Mouse (Mus musculus) heart, adult 2 months (tissue): Measurements from ENCODE around the gene Igf1. TPM values are rescaled to one million over a fixed set of nuclear protein-coding genes. Genes with fewer than 3 reads are reported as not detected.

Experiments used
- DNase-seq, 2 experiments: peaks; one replicate each; pipeline ENCODE4 v3.0.0; 2021
- H3K27ac ChIP-seq: fragments of 200-600 bp; 2 replicates; pipeline ENCODE4 v1.8.1; 2022
- H3K27me3 ChIP-seq: fragments of 200-500 bp; 2 replicates; pipeline ENCODE4 v1.6.1; 2012; ENCODE audit warnings: mild to moderate bottlenecking, low read length, inconsistent platforms, mixed read lengths; ENCODE audit not compliant: control insufficient read depth, insufficient read depth
- H3K36me3 ChIP-seq: fragments of 200-500 bp; 2 replicates; pipeline ENCODE4 v1.6.1; 2012; ENCODE audit warnings: low read length, inconsistent platforms; ENCODE audit not compliant: control insufficient read depth, insufficient read depth
- H3K4me1 ChIP-seq: fragments of 200-500 bp; 2 replicates; pipeline ENCODE4 v1.6.1; 2011; ENCODE audit warnings: low read length; ENCODE audit not compliant: control insufficient read depth, insufficient read depth
- H3K4me3 ChIP-seq: fragments of 200-600 bp; 2 replicates; pipeline ENCODE4 v1.8.1; 2022
- H3K79me2 ChIP-seq: fragments of 200-500 bp; replicated peaks from 2 replicates; pipeline ENCODE4 v1.6.1; 2012; ENCODE audit warnings: mild to moderate bottlenecking, inconsistent platforms, low read length, moderate library complexity, mixed read lengths; ENCODE audit not compliant: control insufficient read depth, insufficient read depth
- H3K9ac ChIP-seq: fragments of 200-500 bp; 2 replicates; pipeline ENCODE4 v1.6.1; 2012; ENCODE audit warnings: low read depth, mild to moderate bottlenecking, control low read depth, inconsistent platforms, low read length, mixed read lengths
- CTCF ChIP-seq: fragments of 200-600 bp; IDR thresholded peaks from 2 replicates; pipeline ENCODE4 v1.8.1; 2022; ENCODE audit warnings: antibody characterized with exemption, mild to moderate bottlenecking, moderate library complexity
- EP300 ChIP-seq: fragments of 200-500 bp; IDR thresholded peaks from 2 replicates; pipeline ENCODE4 v1.6.1; 2011; ENCODE audit warnings: low read depth, low read length, control low read depth; ENCODE audit not compliant: insufficient read depth
- POLR2A ChIP-seq: fragments of 200-500 bp; IDR thresholded peaks from 2 replicates; pipeline ENCODE4 v1.6.1; 2011; ENCODE audit warnings: mild to moderate bottlenecking, low read depth, low read length, control low read depth; ENCODE audit not compliant: insufficient read depth
- WGBS: fragments of 180-500 bp; shearing (Covaris S2); methylation state at CpG from one replicate; pipeline ENCODE4 v1.1.7; 2018; 5-methylcytosine and 5-hydroxymethylcytosine counted together
- intact Hi-C: fragments of 180-260 bp; cut with DNase I; formaldehyde crosslinking; loops from one replicate; pipeline ENCODE4 v1.15.1; 2025
- polyA plus RNA-seq: library from polyadenylated mRNA; depleted of rRNA; stranded (reverse); fragments of >200 nt; gene quantifications from 2 replicates; pipeline ENCODE4 v1.2.3, GENCODE M21; 2012
- total RNA-seq, 2 experiments: library from RNA; stranded (reverse); gene quantifications; 2 replicates each; pipeline ENCODE4 v1.2.3; 2021

The Igf1 gene
- total and polyA plus RNA-seq, 3 experiments: 11.7 to 16.9 (median 15.7) TPM

DNA sequence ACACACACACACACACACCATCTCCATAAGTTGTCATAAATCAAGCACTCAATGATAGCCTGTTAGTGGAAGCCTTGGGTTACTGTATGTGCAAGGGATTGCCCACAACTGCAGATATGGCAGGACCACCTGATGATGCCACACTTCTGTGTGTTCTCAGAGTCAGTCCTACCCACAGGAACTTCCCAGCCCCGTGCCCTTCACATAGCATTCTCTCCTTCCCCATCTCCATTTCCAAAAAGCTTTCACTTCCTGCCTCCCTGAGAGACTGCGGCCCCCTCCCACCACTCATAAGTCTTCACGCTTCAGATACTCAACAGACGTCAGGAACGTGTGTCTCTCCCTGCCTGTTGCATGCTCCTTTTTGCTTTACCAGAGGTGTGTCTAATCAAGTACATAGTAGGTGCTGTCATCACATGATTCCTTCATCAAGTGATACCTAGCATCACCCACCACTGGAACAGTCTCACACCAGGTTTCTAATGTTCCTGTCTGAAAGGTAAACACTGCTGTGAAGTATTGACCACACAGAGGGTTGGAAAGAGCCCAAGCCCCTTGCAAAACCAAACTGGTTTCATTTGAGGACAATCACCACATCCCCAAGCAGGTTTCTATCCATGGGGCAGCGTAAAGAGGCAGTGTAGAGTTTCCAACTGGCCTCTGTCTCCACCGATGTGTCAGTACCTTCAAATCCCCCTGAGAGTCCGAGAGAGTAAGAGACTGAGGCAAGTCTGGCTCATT, 680 bp upstream of the Igf1 start:
- Histone ChIP-seq H3K36me3 (no peaks in the 10 kb centered on the region), H3K9ac (no peak overlapping the region), H3K79me2 (no peaks in the 10 kb centered on the region), H3K4me3 (no peak overlapping the region), H3K27ac (no peak overlapping the region), H3K4me1 (peaks cover 8% of the 10 kb centered on the region), H3K27me3 (no peaks in the 10 kb centered on the region)
- intact Hi-C loops: loop anchor here (2.0 to 10.0 kb wide), 4 partner anchors 113 to 470 kb away; no protein-coding TSS in a partner anchor
- WGBS: 48% methylated on average over 8 of the region's 8 CpGs
- TF ChIP-seq EP300: no peak
- no peak for TF ChIP-seq POLR2A
- no peak for TF ChIP-seq CTCF
- DNase-seq: no peak

- Histone ChIP-seq H3K79me2 (no peaks in the 10 kb centered on the region), H3K27ac (peak overlapping the region; percentile 59)
These were observed 874 bp downstream of the Igf1 start for GRCm38 (mm10) chr10:87858939-87859338.

GRCm38 (mm10) chr10:87859453-87859852, 1.4 kb downstream of the Igf1 start:
- DNase-seq: peak; percentile 21 to 43
- Histone ChIP-seq H3K4me3 (peak overlapping the region; percentile 46), H3K9ac (peak overlapping the region; percentile 44; the same call in 1 of the 2 replicates), H3K27ac (peak overlapping the region; percentile 59), H3K4me1 (peaks cover 14% of the 10 kb centered on the region), H3K27me3 (no peaks in the 10 kb centered on the region), H3K36me3 (peaks cover 3% of the 10 kb centered on the region), H3K79me2 (no peaks in the 10 kb centered on the region)
- TF ChIP-seq CTCF: no peak
- TF ChIP-seq POLR2A: no peak
- TF ChIP-seq EP300: no peak
- under 1% methylated on average over 10 of the region's 10 CpGs for WGBS
- intact Hi-C loops: loop anchor here (2.0 to 10.0 kb wide), 4 partner anchors 67 to 468 kb away; no protein-coding TSS in a partner anchor

More at GRCm38 (mm10) chr10:87858939-87859338, 874 bp downstream of the Igf1 start:
- TF ChIP-seq CTCF: peak; percentile 14; the same call in 1 of the 2 replicates
- no peak for TF ChIP-seq EP300
- TF ChIP-seq POLR2A: no peak
- Histone ChIP-seq H3K4me1 (peaks cover 14% of the 10 kb centered on the region), H3K36me3 (peaks cover 3% of the 10 kb centered on the region), H3K4me3 (peak overlapping the region; percentile 46), H3K27me3 (no peaks in the 10 kb centered on the region), H3K9ac (no peak overlapping the region; the same call in 1 of the 2 replicates)
- peak in 1 of 2 experiments; percentile 44 for DNase-seq
- WGBS: 4% methylated on average over 6 of the region's 6 CpGs
- intact Hi-C loops: loop anchor here (2.0 to 10.0 kb wide), 4 partner anchors 68 to 468 kb away; no protein-coding TSS in a partner anchor

DNA sequence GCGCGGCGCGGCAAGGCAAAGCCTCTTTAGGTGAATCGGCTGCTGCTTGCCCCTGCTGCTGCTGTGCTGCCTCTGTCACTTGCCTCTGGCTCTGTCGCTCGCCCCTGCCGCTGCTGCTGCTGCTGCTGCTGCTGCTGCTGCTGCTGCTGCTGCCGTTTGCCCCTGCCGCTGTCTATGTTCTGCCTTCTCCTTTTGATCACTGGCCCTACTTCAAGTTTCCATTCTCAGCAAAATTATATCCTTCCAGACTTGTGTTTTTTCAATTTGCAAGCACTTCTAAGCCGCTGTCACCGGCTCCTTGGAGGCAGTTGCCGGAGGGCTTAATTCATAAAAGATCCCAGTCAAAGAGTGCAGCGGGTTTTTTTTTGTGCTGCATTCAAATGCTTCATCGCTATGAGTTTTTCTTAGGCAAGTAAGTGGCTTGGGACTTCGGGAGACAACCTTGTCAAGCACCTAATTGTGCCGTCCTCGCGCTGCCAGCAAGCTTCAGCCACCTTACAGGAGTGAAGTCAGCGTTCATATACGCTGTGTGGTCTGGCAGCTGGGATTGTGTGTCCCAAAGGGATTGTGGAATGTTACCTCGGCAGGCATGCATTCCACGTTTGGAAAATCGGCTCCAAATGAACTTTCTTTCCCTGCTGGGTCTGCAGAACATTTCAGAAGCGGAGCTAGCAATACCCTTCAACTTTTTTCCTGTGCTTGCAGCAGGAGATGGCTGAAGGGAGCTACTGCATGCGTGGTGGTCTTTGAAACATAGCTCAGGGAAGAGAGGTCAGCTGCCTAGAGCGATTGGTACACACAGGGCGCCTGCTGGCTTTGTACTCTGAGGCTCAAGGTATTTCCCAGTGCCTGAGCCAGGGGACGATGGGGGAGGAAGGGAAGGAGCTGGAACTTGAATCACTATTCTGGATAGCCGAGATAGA, 2.4 kb downstream of the Igf1 start:
- Histone ChIP-seq H3K79me2 (no peaks in the 10 kb centered on the region), H3K27ac (peak overlapping the region; percentile 59), H3K27me3 (no peaks in the 10 kb centered on the region), H3K4me1 (peaks cover 14% of the 10 kb centered on the region), H3K9ac (peak overlapping the region; percentile 56), H3K36me3 (peaks cover 3% of the 10 kb centered on the region), H3K4me3 (peak overlapping the region; percentile 46)
- 1% methylated on average over 30 of the region's 30 CpGs for WGBS
- TF ChIP-seq POLR2A (no peak), CTCF (no peak), EP300 (no peak)
- peak; percentile 61 to 68 for DNase-seq
- intact Hi-C loops: no loop called here

GRCm38 (mm10) chr10:87861104-87861455, 3.0 kb downstream of the Igf1 start:
- intact Hi-C loops: no loop called here
- Histone ChIP-seq H3K4me3 (peak overlapping the region; percentile 46), H3K4me1 (peaks cover 14% of the 10 kb centered on the region), H3K9ac (peak overlapping the region; percentile 56; the same call in 1 of the 2 replicates), H3K36me3 (peaks cover 3% of the 10 kb centered on the region), H3K79me2 (no peaks in the 10 kb centered on the region), H3K27ac (peak overlapping the region; percentile 59), H3K27me3 (no peaks in the 10 kb centered on the region)
- WGBS: 61% methylated on average over 6 of the region's 6 CpGs
- TF ChIP-seq CTCF: no peak
- no peak for TF ChIP-seq POLR2A
- no peak for TF ChIP-seq EP300
- no peak for DNase-seq
